Mouse (Mus musculus) liver, adult 2 months (tissue): ENCODE data around the gene Tspyl2.

Experiments used
- CTCF ChIP-seq: fragments of 200-500 bp; IDR thresholded peaks from 2 replicates; pipeline ENCODE4 v1.5.1; 2011; ENCODE audit warnings: low read depth, low read length, control low read depth
- POLR2A ChIP-seq: fragments of 200-500 bp; IDR thresholded peaks from 2 replicates; pipeline ENCODE4 v1.6.1; 2011; ENCODE audit warnings: low read length, control low read depth; ENCODE audit not compliant: insufficient read depth; ENCODE audit errors: extremely low read depth

GRCm38 (mm10) chrX:152352553-152353153 is 10.4 kb upstream of the Tspyl2 start:
- TF ChIP-seq POLR2A (no peak), CTCF (no peak)
